In genomic region chr14:15437046-15437445, GRCm38 (mm10) we compare ENCODE assay signal across 9 mouse cellular contexts. TPM values are rescaled to one million over a fixed set of nuclear protein-coding genes. Genes with fewer than 3 reads are reported as not detected.
DNase-seq lines count a peak whose midpoint lies in the region; ATAC-seq and TF ChIP-seq lines count a peak whose summit lies in the region.
"Had no signal": no experiment of that assay in that cellular context is flagged by ENCODE, and none has a peak within 500 bp of the region (broad histone marks: within the 10 kb centered on the region; RNA-seq: fewer than 3 reads in every experiment).

No protein-coding gene starts in this region.

- peak overlapping the region; percentile 69; the same call in 1 of the 2 replicates for H3K4me2 ChIP-seq in lung, postnatal 0 days (replicated peaks; ENCODE audit: low read depth, low read length)
- H3K4me2 ChIP-seq in limb, embryonic 12.5 days: peak overlapping the region; percentile 95
- H3K4me2 ChIP-seq in stomach, embryonic 16.5 days (ENCODE audit: low read depth, low read length): peak overlapping the region; percentile 96

- no peak overlapping the region for H3K9ac ChIP-seq in lung, postnatal 0 days (replicated peaks; ENCODE audit: low read depth)
- H3K9ac ChIP-seq in limb, embryonic 12.5 days (replicated peaks): no peak overlapping the region
- no peak overlapping the region; the same call in 1 of the 2 replicates for H3K9ac ChIP-seq in stomach, embryonic 16.5 days (ENCODE audit: low read length)
- H3K9ac ChIP-seq: liver, embryonic 13.5 days had no signal

- no peak overlapping the region for H3K4me3 ChIP-seq in lung, postnatal 0 days (ENCODE audit: low read depth, low read length)
- H3K4me3 ChIP-seq in limb, embryonic 12.5 days (replicated peaks): peak overlapping the region; percentile 62; the same call in 1 of the 2 replicates
- H3K4me3 ChIP-seq in stomach, embryonic 16.5 days (replicated peaks; ENCODE audit: low read length): peak overlapping the region; percentile 62

- H3K9me3 ChIP-seq in lung, postnatal 0 days (ENCODE audit: low read length): no peaks in the 10 kb centered on the region
- no peaks in the 10 kb centered on the region for H3K9me3 ChIP-seq in limb, embryonic 12.5 days
- H3K9me3 ChIP-seq in stomach, embryonic 16.5 days (replicated peaks; ENCODE audit: control insufficient read depth, low read length): no peaks in the 10 kb centered on the region
- H3K9me3 ChIP-seq: liver, embryonic 13.5 days had no signal

- H3K27me3 ChIP-seq in lung, postnatal 0 days (replicated peaks; ENCODE audit: insufficient read depth, low read length): no peaks in the 10 kb centered on the region
- peaks cover 32% of the 10 kb centered on the region for H3K27me3 ChIP-seq in limb, embryonic 12.5 days
- H3K27me3 ChIP-seq in stomach, embryonic 16.5 days (ENCODE audit: control insufficient read depth, insufficient read depth, low read length): no peaks in the 10 kb centered on the region; the same call in 1 of the 2 replicates

- DNase-seq in frontal cortex, postnatal 25 days (ENCODE audit: low spot score in 2 of 2): no peak
- DNase-seq in lung, postnatal 0 days (ENCODE audit: low spot score): no peak
- no peak for DNase-seq in lung, postnatal 4 days
- DNase-seq in layer of hippocampus, adult 9-10 months (ENCODE audit: low spot score): no peak
- DNase-seq in testis, postnatal 14 days (ENCODE audit: low spot score): no peak
- DNase-seq: liver, embryonic 13.5 days had no signal

- no peaks in the 10 kb centered on the region for H3K36me3 ChIP-seq in lung, postnatal 0 days (ENCODE audit: insufficient read depth, low read length)
- H3K36me3 ChIP-seq in limb, embryonic 12.5 days: no peaks in the 10 kb centered on the region
- H3K36me3 ChIP-seq in stomach, embryonic 16.5 days (ENCODE audit: control insufficient read depth, insufficient read depth, low read length): no peaks in the 10 kb centered on the region
- H3K36me3 ChIP-seq: liver, embryonic 13.5 days had no signal

- peak; percentile 58 for ATAC-seq in frontal cortex, adult (ENCODE audit: low TSS enrichment)
- no peak for ATAC-seq in lung, postnatal 0 days
- ATAC-seq in limb, embryonic 12.5 days (ENCODE audit: insufficient number of reproducible peaks, insufficient read depth, low FRiP score, low TSS enrichment, low read depth): no peak
- ATAC-seq in stomach, embryonic 16.5 days (ENCODE audit: insufficient read depth, low FRiP score): no peak

- WGBS in lung, postnatal 0 days: 44% methylated on average over 4 of the region's 4 CpGs
- WGBS in limb, embryonic 12.5 days: 51% methylated on average over 4 of the region's 4 CpGs
- WGBS in stomach, embryonic 16.5 days: 47% methylated on average over 4 of the region's 4 CpGs

- no peak for TF ChIP-seq EP300 in lung, postnatal 0 days (IDR thresholded peaks at IDR 0.05)

- no peaks in the 10 kb centered on the region for H3K4me1 ChIP-seq in lung, postnatal 0 days (ENCODE audit: insufficient read depth, low read depth, low read length)
- peaks cover 6% of the 10 kb centered on the region; the same call in 1 of the 2 replicates for H3K4me1 ChIP-seq in limb, embryonic 12.5 days (replicated peaks)
- H3K4me1 ChIP-seq in stomach, embryonic 16.5 days (ENCODE audit: control insufficient read depth, insufficient read depth, low read length): no peaks in the 10 kb centered on the region

- no peak overlapping the region for H3K27ac ChIP-seq in lung, postnatal 0 days (ENCODE audit: low read length)
- no peak overlapping the region for H3K27ac ChIP-seq in limb, embryonic 12.5 days
- H3K27ac ChIP-seq in stomach, embryonic 16.5 days (ENCODE audit: low read length): no peak overlapping the region
- H3K27ac ChIP-seq: liver, embryonic 13.5 days had no signal

- no peak for TF ChIP-seq CTCF in lung, postnatal 0 days (IDR thresholded peaks at IDR 0.05)

RNA-seq across cellular contexts. Expression of gene Lrrc3b, which starts 1.7 kb away (rescaled TPM):
- polyA plus RNA-seq in lung, postnatal 0 days (2015; fragmentation: Nextera tagmentation; extraction: Ambion mirVana): 0.79 and 2.4 TPM in 2 replicates
- 1.1 and 1.7 TPM in 2 replicates for polyA plus RNA-seq in limb, embryonic 12.5 days (2016; fragmentation: Nextera tagmentation; extraction: Ambion mirVana)
- polyA plus RNA-seq in stomach, embryonic 16.5 days (2015; fragmentation: Nextera tagmentation; extraction: Ambion mirVana): 2.9 and 3.7 TPM in 2 replicates
